Mouse (Mus musculus) retina, postnatal 7 days (tissue): ENCODE data around the gene Bahcc1.
A peak's percentile ranks its signal among the peaks of the same experiment; 100 is the strongest.

Source experiments
- DNase-seq: peaks from one replicate; pipeline ENCODE4 v3.0.0-alpha.2; 2012; ENCODE audit warnings: low read depth, low spot score

Gene Bahcc1

DNA sequence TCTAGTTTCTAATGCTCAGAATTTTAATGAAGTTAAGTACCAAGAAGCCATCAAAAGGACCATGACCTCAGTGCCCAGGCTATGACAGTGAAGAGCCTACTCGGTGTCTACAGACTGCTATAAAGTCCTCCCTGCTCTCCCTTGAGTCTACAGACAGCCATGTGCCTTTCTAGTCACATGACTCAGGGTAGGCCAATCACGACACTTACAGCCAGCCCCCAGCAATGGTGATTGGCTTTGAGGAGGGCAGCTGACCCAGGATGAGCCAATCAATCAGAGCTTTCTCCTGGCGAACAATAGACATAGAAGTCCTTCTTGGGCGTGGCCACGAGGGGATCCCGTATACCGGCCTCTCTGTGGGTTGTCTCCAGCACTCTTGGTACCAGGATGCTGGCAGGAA, 65.0 kb downstream of the Bahcc1 start:
- no peak for DNase-seq

GRCm38 (mm10) chr11:120298441-120299141, 65.8 kb downstream of the Bahcc1 start:
- no peak for DNase-seq

- DNase-seq, result no peak
These were observed 66.7 kb downstream of the Bahcc1 start for GRCm38 (mm10) chr11:120299484-120299883.

- no peak for DNase-seq
These were observed 70.4 kb downstream of the Bahcc1 start for GRCm38 (mm10) chr11:120303119-120303518.

DNA sequence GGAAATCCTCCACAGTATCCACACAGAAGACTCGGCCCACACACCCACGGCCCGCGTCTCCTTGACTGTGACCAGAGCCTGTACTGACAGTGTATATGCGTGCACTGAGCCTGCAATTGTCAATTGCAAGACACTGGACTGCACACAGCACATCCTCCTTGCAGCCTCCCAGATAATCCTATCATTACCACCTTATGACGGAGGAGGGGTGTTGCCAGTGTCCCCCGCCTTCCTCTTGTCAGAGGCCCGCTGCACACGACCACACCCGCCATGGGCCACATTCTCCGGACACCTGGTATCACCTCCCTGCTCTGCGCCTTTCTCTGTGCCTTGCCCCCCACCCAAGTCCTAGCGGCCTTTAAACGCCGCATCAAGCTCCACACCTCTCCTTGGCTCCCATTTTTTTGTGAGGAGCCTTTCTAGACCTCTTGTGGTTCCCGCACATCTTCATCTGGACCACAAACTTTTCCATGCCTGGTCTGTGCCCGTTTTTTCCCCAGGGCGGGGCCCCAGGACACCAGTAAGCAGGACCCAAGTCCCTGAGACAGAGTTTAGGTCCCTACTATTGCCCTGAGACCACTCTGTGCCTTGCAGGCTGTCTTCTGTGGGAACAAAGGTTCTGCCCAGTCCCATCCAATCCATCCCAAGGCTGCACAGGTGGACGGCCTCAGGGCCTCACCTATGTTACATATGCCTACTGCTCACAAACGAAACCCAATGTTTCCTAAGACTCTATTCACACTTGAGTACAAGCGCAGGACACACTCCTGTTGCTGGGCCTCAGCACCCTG, 71.0 kb downstream of the Bahcc1 start:
- DNase-seq, result no peak

DNA sequence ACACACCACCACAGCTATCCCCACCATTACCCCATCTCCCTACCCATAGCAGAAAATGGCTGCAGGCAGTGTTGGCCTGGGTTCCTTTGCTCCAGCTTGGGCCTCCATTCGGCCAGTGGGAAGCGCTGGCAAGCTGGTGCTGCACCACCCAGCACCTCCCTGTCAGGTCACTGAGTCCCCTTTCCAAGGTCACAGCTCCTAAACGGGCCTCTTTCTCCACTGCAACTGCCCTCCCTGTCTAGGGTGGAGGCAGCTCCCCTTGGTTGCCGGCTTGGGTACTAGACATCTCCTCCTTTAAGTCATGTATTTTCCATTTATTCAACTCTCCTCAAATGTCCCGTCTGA, 71.6 kb downstream of the Bahcc1 start:
- DNase-seq, result no peak

DNA sequence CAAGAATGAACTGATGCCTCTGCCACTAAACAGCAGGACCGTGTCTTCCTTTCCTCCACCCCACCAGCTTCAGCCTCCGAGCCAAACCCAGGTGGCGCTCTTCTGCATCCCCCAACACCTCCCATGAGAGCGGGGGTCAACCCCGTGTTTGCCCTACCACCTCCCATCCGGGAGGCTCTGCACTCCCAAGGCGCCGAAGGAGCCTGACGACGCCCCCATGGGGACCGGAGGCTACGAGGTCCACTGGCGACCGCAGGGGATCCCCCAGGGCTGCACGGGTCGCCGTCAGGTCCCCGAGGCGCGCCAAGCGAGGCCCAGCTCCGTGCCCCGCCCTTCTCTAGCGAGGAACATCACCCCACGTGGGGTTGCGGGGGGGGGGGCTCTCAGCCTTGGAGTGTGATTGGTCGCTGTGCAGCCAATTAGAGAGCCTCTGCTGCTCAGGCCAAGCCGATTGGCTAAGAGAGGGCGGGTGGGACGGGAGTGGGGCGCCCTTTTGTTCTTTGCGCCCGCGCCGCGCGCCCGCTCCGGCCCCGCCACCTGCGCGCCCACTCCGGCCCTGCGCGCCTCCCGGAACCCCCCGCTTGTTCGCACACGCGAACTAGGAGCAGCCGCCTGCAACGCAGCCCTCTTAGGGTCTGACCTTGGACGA, 72.3 kb downstream of the Bahcc1 start:
- DNase-seq, result peak; percentile 97

DNA sequence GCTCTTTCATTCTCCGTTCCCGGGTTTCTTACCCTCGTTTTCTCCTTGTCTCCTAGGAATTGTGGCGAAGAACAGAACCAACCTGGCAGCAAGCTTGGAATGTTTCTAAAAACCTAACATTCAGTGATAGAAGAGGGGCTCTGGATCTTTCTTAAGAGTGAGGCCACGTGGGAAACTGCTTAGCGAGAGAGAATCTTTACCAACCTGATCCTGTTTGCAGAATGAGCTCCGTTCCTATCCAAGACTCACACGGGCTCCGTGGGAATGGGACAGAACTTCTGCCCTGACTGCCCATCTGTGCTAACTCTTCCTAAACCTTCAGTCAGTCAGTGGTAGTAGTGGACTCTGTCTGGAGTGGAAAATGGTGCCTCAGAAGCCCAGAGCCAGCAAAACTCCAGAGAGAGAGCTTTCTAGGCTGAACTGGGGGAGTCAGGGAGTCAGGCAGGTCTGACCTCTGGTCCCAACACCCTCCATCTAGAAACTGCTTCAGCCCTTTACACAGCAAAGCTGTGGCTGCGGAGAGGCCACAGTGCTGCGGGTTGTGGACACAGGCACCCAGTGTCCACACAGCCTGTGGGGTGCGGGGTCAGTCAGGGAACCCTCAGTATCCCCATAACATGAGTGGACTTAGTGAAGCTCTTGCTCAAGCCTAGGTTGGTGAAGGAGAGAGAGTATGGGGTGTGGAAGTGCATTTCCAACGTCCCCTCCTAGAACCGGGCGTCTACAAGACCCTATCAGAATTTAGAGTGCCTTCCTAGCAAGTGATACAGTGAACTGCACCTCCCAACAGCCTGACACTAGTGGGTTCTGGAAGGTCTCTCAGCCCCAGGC, 73.0 kb downstream of the Bahcc1 start:
- DNase-seq, result no peak

DNA sequence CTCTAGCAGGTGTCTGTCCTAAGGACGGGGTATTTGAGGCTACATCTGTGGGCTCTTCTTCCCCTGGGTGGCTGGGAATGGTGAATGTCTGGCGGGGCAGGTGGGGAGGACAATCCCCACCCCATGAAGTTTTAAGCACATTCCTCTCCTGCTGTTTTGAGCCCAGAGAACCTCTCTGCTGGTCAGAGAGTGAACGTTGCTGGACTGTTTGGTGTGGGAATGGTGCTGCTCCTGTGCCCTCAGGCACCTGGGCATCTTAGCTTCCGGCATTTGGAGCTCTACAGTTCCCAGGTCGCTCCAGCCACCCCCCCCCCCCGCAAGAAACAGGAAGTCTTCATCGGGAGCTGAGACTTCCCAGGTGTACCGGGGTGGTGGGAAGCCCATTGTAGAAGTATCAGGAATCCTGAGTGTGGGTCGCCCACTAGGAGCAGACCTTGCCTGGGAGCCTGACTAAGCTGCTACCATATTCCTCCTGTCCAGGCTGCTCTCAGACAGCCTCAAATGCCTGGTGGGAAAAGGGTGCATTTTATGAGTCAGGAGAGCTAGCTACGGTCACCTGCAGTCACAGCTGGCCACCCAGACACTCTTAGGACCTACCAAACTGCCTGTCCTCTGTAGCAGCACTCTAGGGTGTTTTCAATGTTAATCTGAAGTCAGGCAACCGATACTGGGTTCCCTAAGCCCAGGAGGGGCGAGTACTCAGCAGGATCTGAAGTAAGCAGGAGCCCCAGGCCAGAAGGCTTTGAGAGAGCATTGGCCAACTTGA, 73.8 kb downstream of the Bahcc1 start:
- DNase-seq, result no peak

- no peak for DNase-seq
These were observed 74.3 kb downstream of the Bahcc1 start for GRCm38 (mm10) chr11:120307132-120307413.

DNA sequence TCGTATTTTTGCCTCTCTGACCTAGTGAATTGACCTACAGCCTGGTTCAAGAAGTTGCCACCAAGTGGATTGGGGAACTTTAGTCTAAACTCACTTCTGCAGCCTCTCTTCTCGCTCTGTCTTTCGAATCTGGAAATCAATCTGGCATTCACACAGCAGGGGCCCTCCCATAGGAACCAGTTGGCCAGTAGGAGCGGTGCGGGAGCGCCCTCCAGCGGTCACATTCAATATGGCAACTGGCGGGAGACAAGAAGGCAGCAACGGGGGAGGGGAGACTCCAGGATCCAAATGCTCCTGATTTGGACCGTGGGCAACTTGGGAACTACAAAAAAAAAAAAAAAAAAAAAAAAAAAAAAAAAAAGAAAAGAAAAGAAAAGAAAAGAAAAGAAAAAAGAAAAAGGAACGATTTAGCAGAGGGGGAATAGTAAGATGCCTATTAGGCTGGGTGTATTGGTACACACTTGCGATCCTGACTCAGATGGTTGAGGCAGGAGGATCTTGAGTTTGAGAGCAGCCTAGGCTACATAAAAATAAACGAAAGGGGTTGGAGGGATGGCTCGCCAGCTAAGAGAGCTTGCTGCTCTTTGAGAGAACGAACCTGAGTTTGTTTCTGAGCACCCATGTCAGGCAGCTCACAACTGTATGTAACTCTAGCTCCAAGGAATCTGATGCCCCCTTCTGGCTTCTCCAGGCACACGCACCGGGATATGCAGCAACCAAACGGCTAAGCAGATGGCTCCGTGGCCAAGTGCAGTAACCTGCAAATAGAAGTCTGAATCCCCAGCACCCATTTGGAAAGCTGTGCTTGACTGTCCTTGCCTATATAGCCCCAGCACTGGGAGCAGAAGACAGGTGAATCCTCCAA, 75.1 kb downstream of the Bahcc1 start:
- peak; percentile 90 for DNase-seq

DNA sequence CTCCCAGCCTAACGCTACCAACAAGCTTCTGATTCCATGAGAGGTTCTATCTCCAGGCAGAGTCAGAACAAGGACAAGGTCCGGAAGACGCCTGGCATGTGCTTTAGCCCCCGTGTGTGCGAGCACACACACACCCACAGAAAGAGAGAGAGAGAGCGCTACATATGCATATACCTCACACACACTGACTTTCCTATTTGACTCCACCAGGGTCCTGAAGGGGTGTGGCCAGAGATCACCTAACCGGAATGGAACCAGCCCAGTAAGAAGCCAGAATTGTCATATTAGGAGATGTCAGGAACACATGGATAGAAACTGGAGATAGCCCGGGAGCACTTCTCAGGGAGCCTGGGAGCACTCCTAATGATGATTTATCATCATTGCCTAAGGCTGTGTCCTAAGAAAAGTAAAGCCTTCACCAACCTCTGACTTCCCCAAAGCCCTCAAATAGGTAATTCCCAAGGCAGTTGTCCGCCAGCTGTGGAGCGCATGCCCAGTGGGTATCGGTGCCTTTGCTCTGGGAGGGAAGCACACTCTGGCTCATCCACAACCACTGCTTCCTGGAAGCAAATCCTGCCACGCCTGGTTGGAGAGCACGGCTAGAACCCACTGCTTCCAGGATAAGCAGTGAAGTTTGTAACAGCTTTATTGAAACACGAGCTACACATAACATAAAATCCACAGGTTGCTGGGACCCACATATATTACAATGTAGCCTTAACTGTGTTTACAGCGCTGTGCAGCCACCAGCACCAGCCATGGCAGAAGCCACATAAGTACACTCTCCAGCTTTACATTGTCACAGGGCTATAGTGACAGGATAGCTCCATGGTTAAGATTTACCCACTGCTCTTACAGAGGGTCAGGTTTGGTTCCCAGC, 75.9 kb downstream of the Bahcc1 start:
- no peak for DNase-seq

- peak; percentile 90 for DNase-seq
These were observed 78.1 kb downstream of the Bahcc1 start for GRCm38 (mm10) chr11:120310813-120311312.

GRCm38 (mm10) chr11:120311561-120311960, 78.8 kb downstream of the Bahcc1 start:
- no peak for DNase-seq

GRCm38 (mm10) chr11:120312069-120312468, 79.3 kb downstream of the Bahcc1 start:
- DNase-seq, result no peak

DNA sequence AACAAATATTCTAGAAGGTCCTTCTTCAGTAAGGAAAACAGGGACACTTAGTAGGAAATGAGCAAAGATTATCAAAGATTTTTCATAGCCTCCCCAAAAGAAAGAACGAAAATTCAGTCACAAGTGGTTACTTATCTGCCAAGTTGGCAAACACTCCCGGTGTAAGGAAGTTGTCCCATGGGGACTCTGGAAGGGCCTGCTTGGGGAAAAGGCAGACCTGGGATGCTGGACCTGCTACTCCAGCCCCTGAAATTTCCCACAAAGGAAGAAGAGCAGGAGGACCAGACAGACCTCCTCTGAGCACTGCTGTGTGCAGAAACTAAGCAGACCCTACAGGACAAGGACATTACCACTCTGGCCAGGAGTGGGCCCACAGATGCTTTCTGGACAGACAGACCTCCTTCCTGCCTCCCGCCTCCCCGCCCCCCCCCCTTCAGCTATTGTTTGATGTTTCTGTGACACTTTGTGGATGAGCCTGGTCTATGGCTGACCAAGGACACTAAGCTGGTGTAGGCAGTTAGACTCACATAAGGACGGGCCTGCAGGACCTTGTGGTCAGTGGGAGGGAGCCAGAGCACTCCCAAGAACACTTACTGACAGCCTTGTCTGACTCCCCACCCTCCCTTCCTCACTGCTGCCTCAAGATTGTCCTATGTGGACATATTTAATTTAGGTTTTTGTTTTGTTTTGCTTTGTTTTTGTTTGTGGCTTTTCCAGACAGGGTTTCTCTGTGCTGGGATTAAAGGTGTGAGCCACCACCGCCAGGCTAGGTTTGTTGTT, 81.3 kb downstream of the Bahcc1 start:
- DNase-seq, result no peak

GRCm38 (mm10) chr11:120314721-120315415, 82.1 kb downstream of the Bahcc1 start:
- DNase-seq, result no peak

GRCm38 (mm10) chr11:120315416-120315761, 82.6 kb downstream of the Bahcc1 start:
- DNase-seq, result no peak
